In the genomic region with DNA sequence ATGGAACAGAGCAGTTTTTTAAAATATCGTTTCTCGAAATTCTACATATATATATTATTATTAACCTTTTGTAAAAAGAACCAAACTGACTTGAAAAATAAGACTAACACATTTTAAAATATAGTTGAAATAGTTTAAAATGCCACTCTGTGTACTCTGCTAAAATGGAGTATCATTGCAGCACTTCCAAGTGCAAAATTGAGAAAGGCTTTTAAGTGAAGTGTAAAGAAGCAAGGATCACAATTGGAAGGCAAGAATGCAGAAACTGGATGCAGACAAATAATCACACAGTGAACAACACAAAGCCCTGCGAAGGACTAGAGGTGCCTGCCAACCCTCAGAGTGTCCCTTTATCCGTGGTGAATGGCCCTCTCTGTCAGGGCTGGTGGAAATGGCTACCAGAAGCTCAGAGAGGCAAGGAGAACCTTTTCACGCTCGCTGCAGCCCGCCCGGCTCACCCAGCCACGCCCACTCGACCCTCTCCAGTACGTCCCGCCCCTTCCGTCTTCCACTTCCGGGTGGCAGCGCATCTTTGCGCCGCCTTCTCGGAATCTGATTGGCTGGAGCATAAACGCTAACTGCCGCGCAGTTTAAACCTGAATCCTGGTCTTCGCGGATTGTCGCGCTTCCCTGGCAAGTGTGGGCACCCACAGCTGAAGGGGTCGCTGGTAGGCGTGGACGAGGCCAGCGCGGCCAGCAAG, we compare ENCODE assay signal across 8 mouse cellular contexts. TPM values are rescaled to one million over a fixed set of nuclear protein-coding genes. Genes with fewer than 3 reads are reported as not detected.
DNase-seq lines count a peak whose midpoint lies in the region; ATAC-seq and TF ChIP-seq lines count a peak whose summit lies in the region.

A gene (plus strand): TSS at position 540 of the 701 bp plus-strand sequence.

- H3K9me3 ChIP-seq in hindbrain, embryonic 10.5 days: no peaks in the 10 kb centered on the region
- no peaks in the 10 kb centered on the region for H3K9me3 ChIP-seq in lung, postnatal 0 days (ENCODE audit: low read length)

- H3K4me2 ChIP-seq in lung, postnatal 0 days (replicated peaks; ENCODE audit: low read depth, low read length): peak within 1 kb of the TSS; percentile 81

- peaks cover 21% of the 10 kb centered on the region for H3K4me1 ChIP-seq in hindbrain, embryonic 10.5 days (replicated peaks)
- H3K4me1 ChIP-seq in lung, postnatal 0 days (ENCODE audit: insufficient read depth, low read depth, low read length): peaks cover 5% of the 10 kb centered on the region; the same call in 1 of the 2 replicates

- H3K27me3 ChIP-seq in hindbrain, embryonic 10.5 days (ENCODE audit: insufficient read depth, poor library complexity, severe bottlenecking): no peaks in the 10 kb centered on the region
- no peaks in the 10 kb centered on the region for H3K27me3 ChIP-seq in lung, postnatal 0 days (replicated peaks; ENCODE audit: insufficient read depth, low read length)

- 7% methylated on average over 30 of the region's 30 CpGs for WGBS in hindbrain, embryonic 10.5 days
- WGBS in lung, postnatal 0 days: 7% methylated on average over 30 of the region's 30 CpGs

- TF ChIP-seq CTCF in lung, postnatal 0 days (IDR thresholded peaks at IDR 0.05): no peak

- peak within 1 kb of the TSS; percentile 50 for H3K9ac ChIP-seq in lung, postnatal 0 days (replicated peaks; ENCODE audit: low read depth)

- ATAC-seq in frontal cortex, adult (ENCODE audit: low TSS enrichment): peak; percentile 100
- ATAC-seq in lung, postnatal 0 days: peak; percentile 99

- H3K27ac ChIP-seq in hindbrain, embryonic 10.5 days: peak within 1 kb of the TSS; percentile 93
- peak within 1 kb of the TSS; percentile 68 for H3K27ac ChIP-seq in lung, postnatal 0 days (ENCODE audit: low read length)

- TF ChIP-seq EP300 in lung, postnatal 0 days (IDR thresholded peaks at IDR 0.05): no peak

- peak within 1 kb of the TSS; percentile 76 for H3K4me3 ChIP-seq in hindbrain, embryonic 10.5 days
- H3K4me3 ChIP-seq in lung, postnatal 0 days (ENCODE audit: low read depth, low read length): peak within 1 kb of the TSS; percentile 90

- peaks cover 23% of the 10 kb centered on the region for H3K36me3 ChIP-seq in hindbrain, embryonic 10.5 days
- H3K36me3 ChIP-seq in lung, postnatal 0 days (ENCODE audit: insufficient read depth, low read length): no peaks in the 10 kb centered on the region

- DNase-seq in MN1 (ENCODE audit: low spot score): peak; percentile 94
- DNase-seq in cerebellum, adult 9-10 months: peak; percentile 89
- DNase-seq in hindbrain, embryonic 10.5 days (ENCODE audit: low spot score): peak; percentile 97
- DNase-seq in layer of hippocampus, adult 9-11 months: peak; percentile 90
- DNase-seq in lung, postnatal 0 days (ENCODE audit: low spot score): peak; percentile 99
- peak; percentile 86 for DNase-seq in ovary, postnatal 14 days (ENCODE audit: low spot score)
- peak; percentile 95 for DNase-seq in thymus, postnatal 14 days

RNA-seq across cellular contexts. Expression of the gene that starts here (rescaled TPM):
- polyA plus RNA-seq in hindbrain, embryonic 10.5 days (2016; fragmentation: Nextera tagmentation; extraction: Ambion mirVana): 16.5 and 19.6 TPM in 2 replicates
- 1.3 and 1.9 TPM in 2 replicates for polyA plus RNA-seq in lung, postnatal 0 days (2015; fragmentation: Nextera tagmentation; extraction: Ambion mirVana)

Comparison
In these comparisons a context has a peak if more than half of its experiments do, and no peak if none do; other contexts are left out.
1. Peak in every context shown above with its lines: DNase-seq, ATAC-seq, H3K4me3 ChIP-seq and H3K27ac ChIP-seq.